Mouse (Mus musculus): Measurements from ENCODE around the gene Icam5. TPM values are rescaled to one million over a fixed set of nuclear protein-coding genes. Genes with fewer than 3 reads are reported as not detected.

The Icam5 gene
- polyA plus RNA-seq, 1 experiment = 1.0 TPM

DNA sequence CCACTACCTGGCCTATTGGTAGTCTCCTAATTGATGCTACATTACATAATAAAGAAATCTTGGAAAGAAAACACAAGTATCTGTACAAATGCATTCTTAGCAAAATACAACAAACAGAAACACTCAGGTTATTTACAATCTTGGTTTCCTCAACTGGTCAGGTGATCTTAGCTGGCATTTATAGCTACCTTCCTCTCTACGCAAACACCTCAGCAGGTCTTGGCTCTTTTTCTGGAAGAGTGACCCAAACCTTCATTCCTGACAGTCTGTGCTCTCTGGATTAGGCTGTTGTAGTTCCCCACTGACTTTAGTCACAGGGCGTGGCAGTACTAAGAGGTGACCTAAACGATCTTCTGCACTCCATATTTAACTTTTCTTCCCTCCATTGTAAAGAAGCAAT, 13.4 kb downstream of the Icam5 start:
- TF ChIP-seq CTCF (IDR thresholded peaks at IDR 0.05; ENCODE audit: borderline replicate concordance, insufficient read depth, low read length) (no peak), POLR2A (IDR thresholded peaks at IDR 0.05; ENCODE audit: low read depth, low read length) (no peak)
- Histone ChIP-seq H3K4me3 (ENCODE audit: insufficient read depth, low read length) (no peak overlapping the region), H3K27ac (ENCODE audit: insufficient read depth, low read length) (no peak overlapping the region), H3K4me1 (ENCODE audit: control insufficient read depth, insufficient read depth, low read length) (no peaks in the 10 kb centered on the region)

GRCm38 (mm10) chr9:21051578-21051977, 19.7 kb downstream of the Icam5 start:
- no peak overlapping the region for H3K27ac ChIP-seq (ENCODE audit: insufficient read depth, low read length)
- no peak overlapping the region for H3K4me3 ChIP-seq (ENCODE audit: insufficient read depth, low read length)
- TF ChIP-seq POLR2A (IDR thresholded peaks at IDR 0.05; ENCODE audit: low read depth, low read length) (no peak), CTCF (IDR thresholded peaks at IDR 0.05; ENCODE audit: borderline replicate concordance, insufficient read depth, low read length) (no peak)
- no peaks in the 10 kb centered on the region for H3K4me1 ChIP-seq (ENCODE audit: control insufficient read depth, insufficient read depth, low read length)

DNA sequence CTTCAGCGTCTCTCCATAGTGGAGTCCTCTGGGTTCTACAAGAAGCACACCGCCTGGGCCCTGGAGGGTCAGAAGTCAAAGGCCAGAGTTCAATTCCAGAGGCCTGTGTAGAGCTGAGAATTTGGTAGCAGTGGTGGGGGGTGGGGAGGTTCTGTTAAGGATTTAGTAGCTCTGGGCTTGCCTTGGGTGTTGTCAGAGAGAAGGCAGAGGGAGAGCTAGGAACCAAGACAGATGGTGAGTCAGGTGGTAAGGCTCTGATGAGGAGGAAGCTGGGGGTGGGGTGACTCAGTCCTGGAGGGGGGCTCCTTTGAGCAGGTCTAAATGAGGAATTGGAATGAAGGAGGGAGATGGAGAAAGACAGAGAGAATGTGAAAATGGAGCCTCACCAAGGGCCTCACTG, 31.1 kb downstream of the Icam5 start:
- no peak for TF ChIP-seq POLR2A (IDR thresholded peaks at IDR 0.05; ENCODE audit: low read depth, low read length)
- no peak for TF ChIP-seq CTCF (IDR thresholded peaks at IDR 0.05; ENCODE audit: borderline replicate concordance, insufficient read depth, low read length)
- Histone ChIP-seq H3K4me1 (ENCODE audit: control insufficient read depth, insufficient read depth, low read length) (no peaks in the 10 kb centered on the region), H3K27ac (ENCODE audit: insufficient read depth, low read length) (peak overlapping the region; percentile 14; the same call in 1 of the 2 replicates), H3K4me3 (ENCODE audit: insufficient read depth, low read length) (no peak overlapping the region)

DNA sequence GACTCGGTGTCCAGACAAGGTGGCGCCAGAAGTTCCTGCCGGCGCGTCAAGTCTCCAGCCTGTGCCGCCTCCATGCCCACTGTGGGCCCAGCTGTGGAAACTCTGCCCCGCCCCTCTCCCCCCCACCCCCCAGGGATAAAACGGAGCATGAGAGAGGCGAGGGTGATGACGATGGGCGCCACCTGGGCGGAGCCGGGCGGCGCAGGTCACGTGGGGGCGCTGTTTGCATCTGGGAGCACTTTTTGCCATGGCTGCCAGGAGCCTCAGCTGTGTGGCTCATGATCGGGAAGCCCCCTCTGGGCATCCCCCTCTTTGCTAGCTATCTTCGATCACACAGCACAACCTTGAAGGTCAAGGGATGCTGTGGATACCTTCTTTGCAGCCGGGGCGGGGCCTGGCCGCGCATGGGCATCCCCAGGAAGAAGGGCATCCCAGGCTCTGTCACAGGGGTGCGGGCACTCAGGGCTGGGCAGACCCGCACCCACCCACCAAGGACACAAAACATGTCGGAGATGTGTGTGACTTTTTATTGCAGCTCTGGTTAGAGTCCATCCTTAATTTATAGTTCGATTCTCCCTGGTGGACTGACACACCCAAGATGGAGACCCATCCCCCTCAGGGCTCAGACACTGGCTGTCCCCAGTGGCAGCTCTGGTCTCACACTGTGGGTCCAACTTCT, 35.3 kb downstream of the Icam5 start, which contains the start of gene Zglp1:
Gene Zglp1 (minus strand): TSS at position 88 of the 679 bp plus-strand sequence.
- Histone ChIP-seq H3K27ac (ENCODE audit: insufficient read depth, low read length) (no peak within 1 kb of the TSS), H3K4me1 (ENCODE audit: control insufficient read depth, insufficient read depth, low read length) (peaks cover 7% of the 10 kb centered on the region), H3K4me3 (ENCODE audit: insufficient read depth, low read length) (no peak within 1 kb of the TSS)
- no peak for TF ChIP-seq POLR2A (IDR thresholded peaks at IDR 0.05; ENCODE audit: low read depth, low read length)
- no peak for TF ChIP-seq CTCF (IDR thresholded peaks at IDR 0.05; ENCODE audit: borderline replicate concordance, insufficient read depth, low read length)

DNA sequence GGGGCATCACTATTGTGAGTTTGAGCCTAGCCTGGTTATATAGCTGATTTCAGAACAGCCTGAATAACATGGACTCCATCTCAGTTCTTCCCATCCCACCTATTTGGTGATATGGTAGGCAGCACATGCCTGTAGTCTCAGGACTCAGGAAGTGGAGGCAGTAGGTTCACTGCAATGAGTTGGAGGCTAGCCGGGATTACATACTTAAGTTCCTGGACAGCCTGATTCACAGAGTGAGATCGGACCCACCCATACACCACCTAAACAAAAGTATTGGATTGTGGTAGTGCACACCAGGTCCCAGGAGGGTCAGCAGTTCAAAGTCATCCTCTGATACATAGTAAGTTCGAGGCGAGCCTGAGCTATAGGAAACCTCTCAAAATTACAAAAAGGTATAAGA, 40.8 kb downstream of the Icam5 start:
- Histone ChIP-seq H3K4me1 (ENCODE audit: control insufficient read depth, insufficient read depth, low read length) (peaks cover 9% of the 10 kb centered on the region), H3K4me3 (ENCODE audit: insufficient read depth, low read length) (peak overlapping the region; percentile 79), H3K27ac (ENCODE audit: insufficient read depth, low read length) (0 out of 2 replicates have a peak overlapping the region, but pooled peaks have one; percentile 10)
- TF ChIP-seq POLR2A (IDR thresholded peaks at IDR 0.05; ENCODE audit: low read depth, low read length) (no peak), CTCF (IDR thresholded peaks at IDR 0.05; ENCODE audit: borderline replicate concordance, insufficient read depth, low read length) (no peak)

GRCm38 (mm10) chr9:21073044-21073840, 41.4 kb downstream of the Icam5 start, which contains the start of the genes Gm49373 and Fdx1l:
Gene Gm49373 (minus strand): TSS chr9:21073096.
Gene Fdx1l (minus strand): TSS chr9:21073614.
- 0 out of 2 replicates have a peak within 1 kb of the TSS, but pooled peaks have one; percentile 10 for H3K27ac ChIP-seq (ENCODE audit: insufficient read depth, low read length)
- peak within 1 kb of the TSS; percentile 79 for H3K4me3 ChIP-seq (ENCODE audit: insufficient read depth, low read length)
- TF ChIP-seq CTCF (IDR thresholded peaks at IDR 0.05; ENCODE audit: borderline replicate concordance, insufficient read depth, low read length) (no peak), POLR2A (IDR thresholded peaks at IDR 0.05; ENCODE audit: low read depth, low read length) (peak; percentile 79)
- peaks cover 9% of the 10 kb centered on the region for H3K4me1 ChIP-seq (ENCODE audit: control insufficient read depth, insufficient read depth, low read length)

DNA sequence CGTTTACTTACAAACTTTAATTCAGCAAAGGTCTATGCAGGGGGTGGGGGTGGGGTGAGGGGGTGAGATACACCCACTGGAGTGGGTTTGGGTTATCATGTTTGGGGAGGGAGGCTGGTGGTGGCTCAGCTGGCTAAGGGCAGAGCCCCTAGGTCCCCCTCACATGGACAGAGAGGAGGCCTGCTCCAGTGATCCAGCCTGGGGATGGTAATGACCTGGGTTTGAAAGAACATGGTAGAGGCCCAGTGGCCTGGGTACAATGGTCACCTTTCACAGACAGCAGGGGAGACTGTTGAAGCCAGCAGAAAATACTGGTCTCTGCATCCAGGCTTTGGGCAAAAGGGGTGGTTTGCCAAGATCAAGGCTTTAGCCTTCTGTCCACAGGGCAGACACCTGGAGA, 42.3 kb downstream of the Icam5 start:
- peaks cover 9% of the 10 kb centered on the region for H3K4me1 ChIP-seq (ENCODE audit: control insufficient read depth, insufficient read depth, low read length)
- no peak overlapping the region for H3K27ac ChIP-seq (ENCODE audit: insufficient read depth, low read length)
- TF ChIP-seq CTCF (IDR thresholded peaks at IDR 0.05; ENCODE audit: borderline replicate concordance, insufficient read depth, low read length) = no peak
- no peak for TF ChIP-seq POLR2A (IDR thresholded peaks at IDR 0.05; ENCODE audit: low read depth, low read length)
- no peak overlapping the region for H3K4me3 ChIP-seq (ENCODE audit: insufficient read depth, low read length)

DNA sequence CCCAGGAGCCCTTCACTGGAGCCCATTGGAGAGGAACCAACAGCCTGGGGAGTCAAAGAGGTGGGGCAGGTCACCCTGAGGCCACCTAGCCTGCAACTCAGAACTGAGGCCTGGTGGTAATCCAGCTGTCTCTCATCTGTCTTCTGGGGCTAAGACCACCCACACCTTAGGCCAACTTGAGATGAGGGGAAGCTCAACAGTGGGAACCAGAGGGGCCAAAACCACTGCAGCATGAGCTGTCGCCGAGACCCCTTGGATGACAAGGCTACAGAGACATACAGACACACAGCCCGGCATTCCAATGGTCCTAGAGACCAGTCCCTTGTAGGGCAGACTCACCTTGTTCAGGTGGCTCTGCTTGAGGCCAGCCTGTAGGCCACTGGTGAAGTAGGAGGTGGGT, 43.8 kb downstream of the Icam5 start:
- H3K4me1 ChIP-seq (ENCODE audit: control insufficient read depth, insufficient read depth, low read length) = peaks cover 9% of the 10 kb centered on the region
- no peak overlapping the region for H3K4me3 ChIP-seq (ENCODE audit: insufficient read depth, low read length)
- TF ChIP-seq CTCF (IDR thresholded peaks at IDR 0.05; ENCODE audit: borderline replicate concordance, insufficient read depth, low read length) (no peak), POLR2A (IDR thresholded peaks at IDR 0.05; ENCODE audit: low read depth, low read length) (no peak)
- no peak overlapping the region for H3K27ac ChIP-seq (ENCODE audit: insufficient read depth, low read length)

DNA sequence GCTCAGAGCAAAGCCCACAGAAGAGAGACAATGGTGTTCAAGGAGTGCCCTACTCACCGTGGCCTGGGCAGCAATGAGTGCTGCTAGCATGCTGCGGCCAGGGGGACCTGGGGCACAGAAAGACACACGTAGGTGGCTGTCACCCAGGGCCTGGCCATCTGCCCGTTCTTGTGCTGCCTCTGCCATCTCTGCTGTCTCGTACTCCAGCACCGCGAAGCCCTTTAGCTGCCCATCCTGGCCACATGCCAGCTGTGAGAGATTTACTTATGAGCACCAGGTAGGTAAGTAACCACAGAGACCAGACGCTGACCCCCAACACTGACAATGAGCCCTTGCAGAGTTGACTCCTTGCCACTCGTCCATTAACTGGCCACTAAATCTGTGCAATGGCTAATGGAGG, 49.3 kb downstream of the Icam5 start:
- no peak overlapping the region for H3K4me3 ChIP-seq (ENCODE audit: insufficient read depth, low read length)
- H3K27ac ChIP-seq (ENCODE audit: insufficient read depth, low read length) = no peak overlapping the region
- TF ChIP-seq CTCF (IDR thresholded peaks at IDR 0.05; ENCODE audit: borderline replicate concordance, insufficient read depth, low read length) (no peak), POLR2A (IDR thresholded peaks at IDR 0.05; ENCODE audit: low read depth, low read length) (no peak)
- H3K4me1 ChIP-seq (ENCODE audit: control insufficient read depth, insufficient read depth, low read length) = no peaks in the 10 kb centered on the region

- no peak overlapping the region for H3K27ac ChIP-seq (ENCODE audit: insufficient read depth, low read length)
- TF ChIP-seq POLR2A (IDR thresholded peaks at IDR 0.05; ENCODE audit: low read depth, low read length) (no peak), CTCF (IDR thresholded peaks at IDR 0.05; ENCODE audit: borderline replicate concordance, insufficient read depth, low read length) (no peak)
- no peak overlapping the region for H3K4me3 ChIP-seq (ENCODE audit: insufficient read depth, low read length)
- H3K4me1 ChIP-seq (ENCODE audit: control insufficient read depth, insufficient read depth, low read length) = no peaks in the 10 kb centered on the region
These were observed 51.5 kb downstream of the Icam5 start for GRCm38 (mm10) chr9:21083324-21083723.

Other genes with a start within 250 kb of the Icam5 start
- gene Col5a3, start 217.0 kb upstream of the Icam5 start, polyA plus RNA-seq (2011; ENCODE audit: insufficient read length, low read depth, missing spikeins) = 68.7 and 71.7 TPM in 2 replicates
- not detected in 2 replicates for gene Rdh8, start 213.6 kb upstream of the Icam5 start, polyA plus RNA-seq (2011; ENCODE audit: insufficient read length, low read depth, missing spikeins)
- 14.7 and 25.3 TPM in 2 replicates for gene A230050P20Rik, start 163.4 kb upstream of the Icam5 start, polyA plus RNA-seq (2011; ENCODE audit: insufficient read length, low read depth, missing spikeins)
- 2.9 and 4.9 TPM in 2 replicates for gene Angptl6, start 152.3 kb upstream of the Icam5 start, polyA plus RNA-seq (2011; ENCODE audit: insufficient read length, low read depth, missing spikeins)
- 31.1 and 34.5 TPM in 2 replicates for gene Ppan, start 143.9 kb upstream of the Icam5 start, polyA plus RNA-seq (2011; ENCODE audit: insufficient read length, low read depth, missing spikeins)
- 106 and 107 TPM in 2 replicates for gene Eif3g, start 133.4 kb upstream of the Icam5 start, polyA plus RNA-seq (2011; ENCODE audit: insufficient read length, low read depth, missing spikeins)
- gene Dnmt1, start 72.2 kb upstream of the Icam5 start, polyA plus RNA-seq (2011; ENCODE audit: insufficient read length, low read depth, missing spikeins) = 47.2 and 59.0 TPM in 2 replicates
- 34.0 and 36.2 TPM in 2 replicates for gene S1pr2, start 55.3 kb upstream of the Icam5 start, polyA plus RNA-seq (2011; ENCODE audit: insufficient read length, low read depth, missing spikeins)
- 43.7 and 43.9 TPM in 2 replicates for gene Mrpl4, start 29.3 kb upstream of the Icam5 start, polyA plus RNA-seq (2011; ENCODE audit: insufficient read length, low read depth, missing spikeins)
- 15.4 and 18.9 TPM in 2 replicates for gene Icam1, start 16.1 kb upstream of the Icam5 start, polyA plus RNA-seq (2011; ENCODE audit: insufficient read length, low read depth, missing spikeins)
- not detected in 2 replicates for gene Icam4, start 2.7 kb upstream of the Icam5 start, polyA plus RNA-seq (2011; ENCODE audit: insufficient read length, low read depth, missing spikeins)
- not detected in 2 replicates for gene Zglp1, start 35.0 kb downstream of the Icam5 start, polyA plus RNA-seq (2011; ENCODE audit: insufficient read length, low read depth, missing spikeins)
- gene Gm49373, start 41.0 kb downstream of the Icam5 start, polyA plus RNA-seq (2011; ENCODE audit: insufficient read length, low read depth, missing spikeins) = 0.35 and 0.44 TPM in 2 replicates
- gene Fdx1l, start 41.5 kb downstream of the Icam5 start, polyA plus RNA-seq (2011; ENCODE audit: insufficient read length, low read depth, missing spikeins) = 20.9 and 29.0 TPM in 2 replicates
- gene Gm38431, start 59.9 kb downstream of the Icam5 start, polyA plus RNA-seq (2011; ENCODE audit: insufficient read length, low read depth, missing spikeins) = 2.4 and 5.2 TPM in 2 replicates
- gene Raver1, start 59.9 kb downstream of the Icam5 start, polyA plus RNA-seq (2011; ENCODE audit: insufficient read length, low read depth, missing spikeins) = 34.2 and 40.8 TPM in 2 replicates
- 11.1 and 15.1 TPM in 2 replicates for gene Tyk2, start 99.2 kb downstream of the Icam5 start, polyA plus RNA-seq (2011; ENCODE audit: insufficient read length, low read depth, missing spikeins)
- gene Cdc37, start 117.9 kb downstream of the Icam5 start, polyA plus RNA-seq (2011; ENCODE audit: insufficient read length, low read depth, missing spikeins) = 142 and 166 TPM in 2 replicates
- 14.7 and 20.6 TPM in 2 replicates for gene Pde4a, start 133.6 kb downstream of the Icam5 start, polyA plus RNA-seq (2011; ENCODE audit: insufficient read length, low read depth, missing spikeins)
- gene Keap1, start 207.3 kb downstream of the Icam5 start, polyA plus RNA-seq (2011; ENCODE audit: insufficient read length, low read depth, missing spikeins) = 23.2 and 27.4 TPM in 2 replicates
- gene S1pr5, start 216.4 kb downstream of the Icam5 start, polyA plus RNA-seq (2011; ENCODE audit: insufficient read length, low read depth, missing spikeins) = not detected in 2 replicates
- gene Atg4d, start 233.2 kb downstream of the Icam5 start, polyA plus RNA-seq (2011; ENCODE audit: insufficient read length, low read depth, missing spikeins) = 5.3 and 8.2 TPM in 2 replicates

Data from embryonic fibroblast, embryonic 13.5 days (primary cell).